Mouse (Mus musculus) C2C12 (cell line): ENCODE results near the gene Gm49425. TPM values are rescaled to one million over a fixed set of nuclear protein-coding genes. Genes with fewer than 3 reads are reported as not detected.
"Not testable (repeated sequence)": the region's sequence is repeated elsewhere in the genome, so short reads cannot be mapped to it uniquely, and the experiment has no call there.

Experiments
- H3K27me3 ChIP-seq: one replicate; pipeline ENCODE4 v1.6.1; 2011; ENCODE audit not compliant: control insufficient read depth, insufficient read depth, insufficient read length
- H3K36me3 ChIP-seq: one replicate; pipeline ENCODE4 v1.6.1; 2011; ENCODE audit not compliant: control insufficient read depth, insufficient read depth
- H3K4me3 ChIP-seq: one replicate; pipeline ENCODE4 v1.5.1; 2011; ENCODE audit warnings: mild to moderate bottlenecking, control low read depth; ENCODE audit not compliant: poor library complexity, insufficient read depth, severe bottlenecking
- H3K79me2 ChIP-seq: one replicate; pipeline ENCODE4 v1.6.1; 2011; ENCODE audit not compliant: control insufficient read depth, insufficient read depth
- H3K79me3 ChIP-seq: one replicate; pipeline ENCODE4 v1.6.1; 2011; ENCODE audit warnings: low read depth, control low read depth
- H3ac ChIP-seq: one replicate; pipeline ENCODE3; 2011; ENCODE audit warnings: low read depth; ENCODE audit not compliant: control insufficient read depth, insufficient read length
- CEBPB ChIP-seq: IDR thresholded peaks from one replicate; pipeline ENCODE4 v1.6.1; 2011; ENCODE audit warnings: low read depth, mild to moderate bottlenecking, control low read depth, moderate library complexity
- CTCF ChIP-seq: IDR thresholded peaks from one replicate; pipeline ENCODE4 v1.5.1; 2011; ENCODE audit not compliant: control insufficient read depth, insufficient read depth, insufficient read length
- FOSL1 ChIP-seq: IDR thresholded peaks from one replicate; pipeline ENCODE4 v1.8.0; 2011; ENCODE audit warnings: mild to moderate bottlenecking, low read length; ENCODE audit not compliant: poor library complexity, insufficient read depth, severe bottlenecking
- MAX ChIP-seq: IDR thresholded peaks from one replicate; pipeline ENCODE4 v1.6.1; 2011; ENCODE audit warnings: mild to moderate bottlenecking, control low read depth
- MYOD1 ChIP-seq: IDR thresholded peaks from one replicate; pipeline ENCODE4 v1.6.1; 2011; ENCODE audit warnings: low read depth; ENCODE audit not compliant: control insufficient read depth, insufficient read length
- MYOG ChIP-seq: IDR thresholded peaks from one replicate; pipeline ENCODE4 v1.6.1; 2011; ENCODE audit not compliant: control insufficient read depth, insufficient read length; ENCODE audit errors: extremely low read depth
- USF1 ChIP-seq: IDR thresholded peaks from one replicate; pipeline ENCODE4 v1.6.1; 2011; ENCODE audit warnings: low read depth, mild to moderate bottlenecking, control low read depth, moderate library complexity
- long read RNA-seq, 2 experiments: library from polyadenylated mRNA; unstranded; transcript quantifications; one replicate each; pipeline ENCODE4 v2.0.0; 2019 to 2020
- polyA plus RNA-seq: library from polyadenylated mRNA; unstranded; fragments of >200 nt; fragmentation: generic; extraction: Trizol; gene quantifications from one replicate; pipeline ENCODE4 v1.2.1, GENCODE M21; 2012; ENCODE audit warnings: missing spikeins

The Gm49425 gene
- polyA plus RNA-seq, result not detected
- long read RNA-seq, experiment 1, result 0 reads
- long read RNA-seq, experiment 2, result 0 reads

GRCm38 (mm10) chr15:101517161-101517560 lies at the start of gene Gm49425:
Gene Gm49425 (minus strand): TSS chr15:101517261.
- not testable (repeated sequence) for H3ac ChIP-seq, H3K79me2 ChIP-seq
- peaks cover 17% of the 10 kb centered on the region for H3K27me3 ChIP-seq

DNA sequence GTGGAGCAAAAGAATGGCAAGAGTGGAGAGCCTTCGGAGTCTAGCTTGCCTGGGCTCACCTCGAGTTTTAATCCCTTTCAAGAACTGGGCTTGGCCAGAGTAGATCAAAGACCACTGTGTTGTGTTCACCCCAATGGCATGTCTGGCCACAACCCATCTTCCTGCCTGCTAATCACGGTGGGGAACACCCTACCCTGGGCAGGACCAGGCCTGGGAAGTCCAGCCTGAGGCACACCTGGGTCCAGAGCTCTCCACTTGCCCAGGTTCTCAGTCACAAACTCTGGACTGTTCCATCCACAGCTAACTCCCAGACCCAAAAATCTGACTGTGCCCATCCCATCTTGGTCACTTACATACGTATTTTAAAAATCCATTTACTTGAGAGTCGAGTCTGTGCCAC lies 45.8 kb upstream of the Gm49425 start, which contains the start of gene Krt90:
Gene Krt90, minus strand, starts transcription at position 101 of the 400 bp plus-strand sequence.
- Histone ChIP-seq H3K36me3 (no peaks in the 10 kb centered on the region), H3K27me3 (peaks cover 49% of the 10 kb centered on the region), H3K79me3 (no peaks in the 10 kb centered on the region), H3K79me2 (no peaks in the 10 kb centered on the region), H3ac (no peak within 1 kb of the TSS), H3K4me3 (no peak within 1 kb of the TSS)
- TF ChIP-seq USF1 (no peak), CTCF (no peak), FOSL1 (no peak), MAX (no peak), CEBPB (no peak), MYOD1 (no peak), MYOG (no peak)

More at GRCm38 (mm10) chr15:101517161-101517560, at the start of gene Gm49425:
- H3K36me3 ChIP-seq, H3K4me3 ChIP-seq, H3K79me3 ChIP-seq: not testable (repeated sequence)

- Histone ChIP-seq H3K79me3 (no peaks in the 10 kb centered on the region), H3ac (no peak overlapping the region), H3K27me3 (peaks cover 66% of the 10 kb centered on the region), H3K79me2 (no peaks in the 10 kb centered on the region), H3K4me3 (no peak overlapping the region), H3K36me3 (no peaks in the 10 kb centered on the region)
- TF ChIP-seq FOSL1, result no peak
- TF ChIP-seq MYOD1, result no peak
- no peak for TF ChIP-seq CEBPB
- no peak for TF ChIP-seq MYOG
- TF ChIP-seq USF1, result no peak
Observed at GRCm38 (mm10) chr15:101558034-101558646, 41.1 kb upstream of the Gm49425 start.

- peaks cover 83% of the 10 kb centered on the region for H3K27me3 ChIP-seq
- H3K79me3 ChIP-seq, result no peaks in the 10 kb centered on the region
- no peaks in the 10 kb centered on the region for H3K79me2 ChIP-seq
- no peak overlapping the region for H3K4me3 ChIP-seq
- no peak overlapping the region for H3ac ChIP-seq
- no peaks in the 10 kb centered on the region for H3K36me3 ChIP-seq
- TF ChIP-seq MAX, result no peak
- no peak for TF ChIP-seq CTCF
- TF ChIP-seq MYOG, result no peak
- no peak for TF ChIP-seq CEBPB
- TF ChIP-seq FOSL1, result no peak
- TF ChIP-seq USF1, result no peak
- TF ChIP-seq MYOD1, result no peak
Observed at GRCm38 (mm10) chr15:101553169-101553568, 36.1 kb upstream of the Gm49425 start.

GRCm38 (mm10) chr15:101552188-101552587 lies 35.1 kb upstream of the Gm49425 start:
- Histone ChIP-seq H3ac (no peak overlapping the region), H3K4me3 (no peak overlapping the region), H3K79me2 (no peaks in the 10 kb centered on the region), H3K27me3 (peaks cover 84% of the 10 kb centered on the region), H3K36me3 (no peaks in the 10 kb centered on the region), H3K79me3 (no peaks in the 10 kb centered on the region)
- TF ChIP-seq USF1 (no peak), CTCF (no peak), FOSL1 (no peak), MYOG (no peak), MYOD1 (no peak), MAX (no peak), CEBPB (no peak)

GRCm38 (mm10) chr15:101550567-101550966 lies 33.5 kb upstream of the Gm49425 start, which contains the start of gene Krt82:
Gene Krt82 (minus strand): TSS chr15:101550667.
- TF ChIP-seq FOSL1, result no peak
- no peak for TF ChIP-seq CTCF
- no peak for TF ChIP-seq MAX
- TF ChIP-seq MYOG, result no peak
- no peak for TF ChIP-seq MYOD1
- no peak for TF ChIP-seq USF1
- no peak for TF ChIP-seq CEBPB
- Histone ChIP-seq H3K27me3 (peaks cover 86% of the 10 kb centered on the region), H3ac (no peak within 1 kb of the TSS), H3K79me3 (no peaks in the 10 kb centered on the region), H3K4me3 (no peak within 1 kb of the TSS), H3K79me2 (no peaks in the 10 kb centered on the region), H3K36me3 (no peaks in the 10 kb centered on the region)
